Mouse (Mus musculus) thymus, adult 2 months (tissue): ENCODE data around the gene Zkscan14.

ENCODE experiments used
- CTCF ChIP-seq: fragments of 200-500 bp; IDR thresholded peaks from 2 replicates; pipeline ENCODE4 v1.5.1; 2012; ENCODE audit warnings: mild to moderate bottlenecking, control low read depth, low read length, moderate library complexity, borderline replicate concordance; ENCODE audit not compliant: control insufficient read depth, poor library complexity, insufficient read depth; ENCODE audit errors: extremely low read depth
- POLR2A ChIP-seq: fragments of 200-500 bp; IDR thresholded peaks from 2 replicates; pipeline ENCODE4 v1.6.1; 2012; ENCODE audit warnings: mild to moderate bottlenecking, low read length, control low read depth, moderate library complexity; ENCODE audit not compliant: control insufficient read depth, poor library complexity, insufficient read depth; ENCODE audit errors: extremely low read depth

GRCm38 (mm10) chr5:145223395-145223794, 21.7 kb upstream of the Zkscan14 start:
- no peak for TF ChIP-seq POLR2A
- TF ChIP-seq CTCF: no peak
